Comparison of ENCODE assay signal across 12 mouse cellular contexts in the genomic region with DNA sequence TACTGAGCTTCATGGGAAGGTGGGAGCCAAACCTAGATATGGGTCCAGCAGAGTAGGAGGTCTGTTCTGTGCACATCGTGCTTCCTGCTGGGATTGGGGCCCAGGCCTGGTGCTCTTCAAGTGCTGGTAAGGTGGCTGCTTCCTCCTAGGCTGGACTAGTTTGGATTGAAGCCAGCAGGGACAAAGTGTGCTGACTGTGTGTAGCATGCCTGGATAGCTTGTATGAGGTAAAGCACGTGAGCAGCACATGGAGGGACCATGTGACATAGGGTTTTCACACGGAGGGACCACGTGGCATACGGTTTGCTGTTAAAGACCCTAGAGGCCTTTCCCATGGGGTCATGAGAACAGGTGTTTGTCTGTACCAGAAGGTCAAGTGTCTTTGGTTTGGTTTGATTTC. TPM values are rescaled to one million over a fixed set of nuclear protein-coding genes. Genes with fewer than 3 reads are reported as not detected.
DNase-seq lines count a peak whose midpoint lies in the region; ATAC-seq lines count a peak whose summit lies in the region.
"Had no signal": no experiment of that assay in that cellular context is flagged by ENCODE, and none has a peak within 500 bp of the region (broad histone marks: within the 10 kb centered on the region; RNA-seq: fewer than 3 reads in every experiment).

No protein-coding gene starts in this region.

- H3K4me1 ChIP-seq in heart, embryonic 10.5 days = peaks cover 50% of the 10 kb centered on the region
- H3K4me1 ChIP-seq in lung, embryonic 16.5 days (replicated peaks; ENCODE audit: control insufficient read depth, insufficient read depth, low read length) = peaks cover 9% of the 10 kb centered on the region
- peaks cover 20% of the 10 kb centered on the region for H3K4me1 ChIP-seq in intestine, embryonic 16.5 days (ENCODE audit: control insufficient read depth, insufficient read depth, low read length)
- peaks cover 32% of the 10 kb centered on the region for H3K4me1 ChIP-seq in stomach, embryonic 14.5 days (ENCODE audit: control insufficient read depth, insufficient read depth, low read length)

- 0 out of 2 replicates have a peak, but pooled peaks have one; percentile 29 for ATAC-seq in lung, embryonic 16.5 days (ENCODE audit: low read depth)
- peak; percentile 51; the same call in 1 of the 2 replicates for ATAC-seq in intestine, embryonic 16.5 days
- ATAC-seq in stomach, embryonic 14.5 days (ENCODE audit: insufficient number of reproducible peaks, insufficient read depth, low FRiP score, low read depth) = no peak
- ATAC-seq: Patski had no signal

- WGBS in heart, embryonic 10.5 days = 70% methylated on average over 5 of the region's 5 CpGs
- WGBS in lung, embryonic 16.5 days = 75% methylated on average over 5 of the region's 5 CpGs
- WGBS in intestine, embryonic 16.5 days = 69% methylated on average over 5 of the region's 5 CpGs
- WGBS in stomach, embryonic 14.5 days = 74% methylated on average over 5 of the region's 5 CpGs

- H3K9ac ChIP-seq in lung, embryonic 16.5 days (ENCODE audit: low read length) = no peak overlapping the region
- no peak overlapping the region for H3K9ac ChIP-seq in intestine, embryonic 16.5 days (ENCODE audit: low read depth, low read length)
- H3K9ac ChIP-seq in stomach, embryonic 14.5 days (replicated peaks; ENCODE audit: low read depth, low read length) = no peak overlapping the region

- H3K4me3 ChIP-seq in heart, embryonic 10.5 days = no peak overlapping the region
- H3K4me3 ChIP-seq in lung, embryonic 16.5 days (ENCODE audit: low read length) = no peak overlapping the region
- no peak overlapping the region for H3K4me3 ChIP-seq in intestine, embryonic 16.5 days (ENCODE audit: low read length)
- H3K4me3 ChIP-seq in stomach, embryonic 14.5 days (ENCODE audit: low read depth, low read length) = no peak overlapping the region

- H3K36me3 ChIP-seq in heart, embryonic 10.5 days = peaks cover 46% of the 10 kb centered on the region
- H3K36me3 ChIP-seq in lung, embryonic 16.5 days (ENCODE audit: control insufficient read depth, insufficient read depth, low read length) = peaks cover 14% of the 10 kb centered on the region
- peaks cover 7% of the 10 kb centered on the region for H3K36me3 ChIP-seq in intestine, embryonic 16.5 days (ENCODE audit: control insufficient read depth, insufficient read depth, low read length)
- peaks cover 55% of the 10 kb centered on the region for H3K36me3 ChIP-seq in stomach, embryonic 14.5 days (ENCODE audit: control insufficient read depth, insufficient read depth, low read length)

- H3K9me3 ChIP-seq in heart, embryonic 10.5 days = no peaks in the 10 kb centered on the region
- no peaks in the 10 kb centered on the region for H3K9me3 ChIP-seq in lung, embryonic 16.5 days (ENCODE audit: control insufficient read depth, low read length)
- H3K9me3 ChIP-seq in intestine, embryonic 16.5 days (ENCODE audit: control insufficient read depth, low read length) = no peaks in the 10 kb centered on the region
- H3K9me3 ChIP-seq in stomach, embryonic 14.5 days (ENCODE audit: control insufficient read depth, low read depth, low read length) = no peaks in the 10 kb centered on the region

- no peak overlapping the region for H3K4me2 ChIP-seq in lung, embryonic 16.5 days (ENCODE audit: low read depth, low read length)
- no peak overlapping the region for H3K4me2 ChIP-seq in intestine, embryonic 16.5 days (ENCODE audit: low read depth, low read length)
- no peak overlapping the region for H3K4me2 ChIP-seq in stomach, embryonic 14.5 days (replicated peaks; ENCODE audit: low read depth, low read length)

- DNase-seq in heart, embryonic 10.5 days (ENCODE audit: low spot score) = no peak
- DNase-seq in heart, postnatal 36 days = no peak
- DNase-seq in lung, postnatal 25 days (ENCODE audit: low spot score) = no peak
- no peak for DNase-seq in liver
- DNase-seq in right cerebral cortex, postnatal 25 days = no peak
- DNase-seq: adrenal gland, postnatal 25 days; cerebellum, adult 8-10 months; thymus, adult 2 months had no signal

- no peaks in the 10 kb centered on the region for H3K27me3 ChIP-seq in heart, embryonic 10.5 days (ENCODE audit: insufficient read depth, poor library complexity, severe bottlenecking)
- no peaks in the 10 kb centered on the region for H3K27me3 ChIP-seq in lung, embryonic 16.5 days (ENCODE audit: control insufficient read depth, insufficient read depth, low read depth, low read length)
- H3K27me3 ChIP-seq in intestine, embryonic 16.5 days (replicated peaks; ENCODE audit: control insufficient read depth, insufficient read depth, low read length) = no peaks in the 10 kb centered on the region
- H3K27me3 ChIP-seq in stomach, embryonic 14.5 days (ENCODE audit: control insufficient read depth, insufficient read depth, low read length) = no peaks in the 10 kb centered on the region
- H3K27me3 ChIP-seq: Patski had no signal

- intact Hi-C loops in heart, postnatal 36 days (cut with DNase I) = no loop called here

- peak overlapping the region; percentile 65; the same call in 1 of the 2 replicates for H3K27ac ChIP-seq in heart, embryonic 10.5 days
- no peak overlapping the region for H3K27ac ChIP-seq in lung, embryonic 16.5 days (ENCODE audit: low read length)
- peak overlapping the region; percentile 50 for H3K27ac ChIP-seq in intestine, embryonic 16.5 days (ENCODE audit: low read length)
- peak overlapping the region; percentile 80 for H3K27ac ChIP-seq in stomach, embryonic 14.5 days (ENCODE audit: low read length)

RNA-seq across cellular contexts. Expression of gene Dnmt3a, which starts 38.5 kb away (rescaled TPM):
- 148 and 154 TPM in 2 replicates for polyA plus RNA-seq in heart, embryonic 10.5 days (2016; fragmentation: Nextera tagmentation; extraction: Ambion mirVana)
- total RNA-seq in heart, postnatal 36 days (2021) = 10 to 100 TPM; 71.7 to 75.8 TPM
- polyA plus RNA-seq in lung, embryonic 16.5 days (2015; fragmentation: Nextera tagmentation; extraction: Ambion mirVana) = 64.2 and 77.3 TPM in 2 replicates
- polyA plus RNA-seq in intestine, embryonic 16.5 days (2015; fragmentation: Nextera tagmentation; extraction: Ambion mirVana) = 52.8 and 53.8 TPM in 2 replicates
- polyA plus RNA-seq in stomach, embryonic 14.5 days (2014; fragmentation: Nextera tagmentation; extraction: Ambion mirVana) = 77.9 and 83.1 TPM in 2 replicates
